Mouse (Mus musculus) megakaryocyte, embryonic 14.5 days (primary cell): Measurements from ENCODE around the gene Slc25a41. TPM values are rescaled to one million over a fixed set of nuclear protein-coding genes. Genes with fewer than 3 reads are reported as not detected.

Source experiments
- H3K27me3 ChIP-seq: replicated peaks from 2 replicates; pipeline ENCODE3; 2012; ENCODE audit warnings: inconsistent platforms
- H3K36me3 ChIP-seq: replicated peaks from 2 replicates; pipeline ENCODE3; 2012; ENCODE audit warnings: low read length, inconsistent platforms, mixed read lengths
- H3K4me1 ChIP-seq: 2 replicates; pipeline ENCODE4 v1.6.1; 2012; ENCODE audit warnings: inconsistent platforms
- H3K4me3 ChIP-seq: replicated peaks from 2 replicates; pipeline ENCODE3; 2012; ENCODE audit warnings: moderate library complexity, mild to moderate bottlenecking, inconsistent platforms
- H3K9me3 ChIP-seq: 2 replicates; pipeline ENCODE4 v1.6.1; 2012; ENCODE audit warnings: inconsistent platforms
- FLI1 ChIP-seq: IDR thresholded peaks from 2 replicates; pipeline ENCODE4 v1.6.1; 2012; ENCODE audit warnings: low read length, inconsistent platforms, mixed read lengths
- GATA1 ChIP-seq: IDR thresholded peaks from 3 replicates; pipeline ENCODE4 v1.6.1; 2012; ENCODE audit warnings: mixed read lengths, low read length, inconsistent platforms, borderline replicate concordance
- polyA plus RNA-seq: library from polyadenylated mRNA; stranded (reverse); fragments of >175 nt; gene quantifications from 2 replicates; pipeline ENCODE4 v1.2.3, GENCODE M21; 2012; ENCODE audit warnings: low replicate concordance; ENCODE audit not compliant: insufficient read depth

Slc25a41 gene
- not detected in 2 replicates for polyA plus RNA-seq

GRCm38 (mm10) chr17:57041554-57041953 is at the start of gene Slc25a41:
Slc25a41 (minus strand) TSS chr17:57041654.
- peaks cover 3% of the 10 kb centered on the region; the same call in 1 of the 2 replicates for H3K9me3 ChIP-seq
- TF ChIP-seq FLI1 (no peak), GATA1 (no peak)
- H3K4me3 ChIP-seq, result no peak within 1 kb of the TSS
- no peaks in the 10 kb centered on the region for H3K36me3 ChIP-seq
- peaks cover 36% of the 10 kb centered on the region for H3K27me3 ChIP-seq
- peaks cover 30% of the 10 kb centered on the region for H3K4me1 ChIP-seq

- Histone ChIP-seq H3K9me3 (peaks cover under 1% of the 10 kb centered on the region; the same call in 1 of the 2 replicates), H3K4me3 (peak within 1 kb of the TSS; percentile 59), H3K27me3 (peaks cover 15% of the 10 kb centered on the region), H3K4me1 (peaks cover 36% of the 10 kb centered on the region), H3K36me3 (peaks cover 15% of the 10 kb centered on the region)
- TF ChIP-seq FLI1 (no peak), GATA1 (no peak)
Measured at GRCm38 (mm10) chr17:57087049-57087832, 45.8 kb upstream of the Slc25a41 start, which contains the start of gene Tubb4a. Tubb4a (minus strand) TSS chr17:57087782.

- no peak for TF ChIP-seq GATA1
- TF ChIP-seq FLI1, result no peak
- no peak overlapping the region for H3K4me3 ChIP-seq
- H3K9me3 ChIP-seq, result no peaks in the 10 kb centered on the region
- peaks cover 15% of the 10 kb centered on the region for H3K27me3 ChIP-seq
- peaks cover 17% of the 10 kb centered on the region for H3K36me3 ChIP-seq
- H3K4me1 ChIP-seq, result peaks cover 39% of the 10 kb centered on the region
Measured at GRCm38 (mm10) chr17:57085970-57086757, 44.7 kb upstream of the Slc25a41 start.

GRCm38 (mm10) chr17:57082481-57082880 is 41.0 kb upstream of the Slc25a41 start:
- peaks cover 32% of the 10 kb centered on the region for H3K36me3 ChIP-seq

GRCm38 (mm10) chr17:57081234-57081842 is 39.9 kb upstream of the Slc25a41 start:
- Histone ChIP-seq H3K36me3 (peaks cover 35% of the 10 kb centered on the region), H3K4me3 (peak overlapping the region; percentile 3), H3K9me3 (no peaks in the 10 kb centered on the region), H3K27me3 (peaks cover 4% of the 10 kb centered on the region), H3K4me1 (peaks cover 66% of the 10 kb centered on the region)
- TF ChIP-seq FLI1, result no peak
- TF ChIP-seq GATA1, result no peak

More at GRCm38 (mm10) chr17:57082481-57082880, 41.0 kb upstream of the Slc25a41 start:
- H3K27me3 ChIP-seq, result peaks cover 11% of the 10 kb centered on the region
- no peak for TF ChIP-seq FLI1
- TF ChIP-seq GATA1, result no peak
- no peaks in the 10 kb centered on the region for H3K9me3 ChIP-seq
- H3K4me1 ChIP-seq, result peaks cover 65% of the 10 kb centered on the region
- no peak overlapping the region for H3K4me3 ChIP-seq

GRCm38 (mm10) chr17:57079919-57080318 is 38.5 kb upstream of the Slc25a41 start:
- Histone ChIP-seq H3K36me3 (peaks cover 45% of the 10 kb centered on the region), H3K9me3 (no peaks in the 10 kb centered on the region), H3K27me3 (peaks cover 2% of the 10 kb centered on the region), H3K4me1 (peaks cover 71% of the 10 kb centered on the region), H3K4me3 (no peak overlapping the region)
- TF ChIP-seq FLI1 (no peak), GATA1 (no peak)

GRCm38 (mm10) chr17:57078336-57078735 is 36.9 kb upstream of the Slc25a41 start, which contains the start of gene Dennd1c:
Dennd1c (minus strand) TSS chr17:57078514.
- H3K36me3 ChIP-seq, result peaks cover 53% of the 10 kb centered on the region
- H3K9me3 ChIP-seq, result no peaks in the 10 kb centered on the region
- H3K4me1 ChIP-seq, result peaks cover 60% of the 10 kb centered on the region
- TF ChIP-seq GATA1 (no peak), FLI1 (no peak)
- H3K27me3 ChIP-seq, result no peaks in the 10 kb centered on the region
- peak within 1 kb of the TSS; percentile 86 for H3K4me3 ChIP-seq

GRCm38 (mm10) chr17:57076916-57077315 is 35.5 kb upstream of the Slc25a41 start:
- Histone ChIP-seq H3K27me3 (no peaks in the 10 kb centered on the region), H3K36me3 (peaks cover 57% of the 10 kb centered on the region), H3K4me3 (no peak overlapping the region), H3K4me1 (peaks cover 57% of the 10 kb centered on the region), H3K9me3 (no peaks in the 10 kb centered on the region)
- no peak for TF ChIP-seq GATA1
- TF ChIP-seq FLI1, result no peak

GRCm38 (mm10) chr17:57070699-57071098 is 29.2 kb upstream of the Slc25a41 start:
- H3K36me3 ChIP-seq, result peaks cover 73% of the 10 kb centered on the region
- TF ChIP-seq GATA1 (no peak), FLI1 (no peak)
- no peaks in the 10 kb centered on the region for H3K27me3 ChIP-seq
- H3K4me3 ChIP-seq, result no peak overlapping the region
- no peaks in the 10 kb centered on the region for H3K4me1 ChIP-seq
- no peaks in the 10 kb centered on the region for H3K9me3 ChIP-seq
